Mouse (Mus musculus): Measurements from ENCODE around the gene Cfap73. TPM values are rescaled to one million over a fixed set of nuclear protein-coding genes. Genes with fewer than 3 reads are reported as not detected.

The Cfap73 gene
- total and polyA plus RNA-seq, 2 experiments: not detected

GRCm38 (mm10) chr5:120644227-120644626, 10.2 kb upstream of the Cfap73 start:
- WGBS: 41% methylated on average over 3 of the region's 3 CpGs
- DNase-seq (ENCODE audit: extremely low read depth, low read depth, low spot score): no peak
- peaks cover 2% of the 10 kb centered on the region for H3K27me3 ChIP-seq (ENCODE audit: control insufficient read depth, insufficient read depth, low read length)

GRCm38 (mm10) chr5:120643365-120644085, 9.5 kb upstream of the Cfap73 start:
- DNase-seq (ENCODE audit: extremely low read depth, low read depth, low spot score): no peak
- 30% methylated on average over 14 of the region's 14 CpGs for WGBS
- TF ChIP-seq POLR2A (IDR thresholded peaks at IDR 0.05; ENCODE audit: extremely low read depth, insufficient read depth, low read length) (no peak), CTCF (IDR thresholded peaks at IDR 0.05; ENCODE audit: low read depth, low read length) (no peak)
- no peak overlapping the region for H3K27ac ChIP-seq (replicated peaks; ENCODE audit: insufficient read depth, low read depth, low read length)
- 0 out of 2 replicates have a peak, but pooled peaks cover 1% of the 10 kb centered on the region for H3K4me1 ChIP-seq (ENCODE audit: control insufficient read depth, insufficient read depth, low read length)
- no peak overlapping the region for H3K4me3 ChIP-seq (ENCODE audit: insufficient read depth, low read depth, low read length)
- no peak overlapping the region for H3K9ac ChIP-seq (ENCODE audit: low read depth, low read length)
- H3K36me3 ChIP-seq (ENCODE audit: control insufficient read depth, insufficient read depth, low read length): no peaks in the 10 kb centered on the region
- no peaks in the 10 kb centered on the region for H3K79me2 ChIP-seq (ENCODE audit: control insufficient read depth, insufficient read depth, low read length)
- no peaks in the 10 kb centered on the region for H3K27me3 ChIP-seq (ENCODE audit: control insufficient read depth, insufficient read depth, low read length)

More at GRCm38 (mm10) chr5:120644227-120644626, 10.2 kb upstream of the Cfap73 start:
- TF ChIP-seq CTCF (IDR thresholded peaks at IDR 0.05; ENCODE audit: low read depth, low read length) (no peak), POLR2A (IDR thresholded peaks at IDR 0.05; ENCODE audit: extremely low read depth, insufficient read depth, low read length) (no peak)
- H3K4me3 ChIP-seq (ENCODE audit: insufficient read depth, low read depth, low read length): no peak overlapping the region
- H3K9ac ChIP-seq (ENCODE audit: low read depth, low read length): no peak overlapping the region
- no peaks in the 10 kb centered on the region for H3K79me2 ChIP-seq (ENCODE audit: control insufficient read depth, insufficient read depth, low read length)
- no peaks in the 10 kb centered on the region for H3K36me3 ChIP-seq (ENCODE audit: control insufficient read depth, insufficient read depth, low read length)
- H3K27ac ChIP-seq (replicated peaks; ENCODE audit: insufficient read depth, low read depth, low read length): no peak overlapping the region
- H3K4me1 ChIP-seq (ENCODE audit: control insufficient read depth, insufficient read depth, low read length): peaks cover 4% of the 10 kb centered on the region; the same call in 1 of the 2 replicates

- 91% methylated on average over 7 of the region's 7 CpGs for WGBS
Measured at GRCm38 (mm10) chr5:120640094-120640493, 6.1 kb upstream of the Cfap73 start.

GRCm38 (mm10) chr5:120635633-120636032, 1.6 kb upstream of the Cfap73 start:
- H3K27me3 ChIP-seq (ENCODE audit: control insufficient read depth, insufficient read depth, low read length): no peaks in the 10 kb centered on the region
- 83% methylated on average over 5 of the region's 5 CpGs for WGBS
- no peaks in the 10 kb centered on the region for H3K79me2 ChIP-seq (ENCODE audit: control insufficient read depth, insufficient read depth, low read length)
- no peak for TF ChIP-seq CTCF (IDR thresholded peaks at IDR 0.05; ENCODE audit: low read depth, low read length)
- TF ChIP-seq POLR2A (IDR thresholded peaks at IDR 0.05; ENCODE audit: extremely low read depth, insufficient read depth, low read length): no peak
- no peaks in the 10 kb centered on the region for H3K36me3 ChIP-seq (ENCODE audit: control insufficient read depth, insufficient read depth, low read length)
- no peak overlapping the region for H3K9ac ChIP-seq (ENCODE audit: low read depth, low read length)
- no peak for DNase-seq (ENCODE audit: extremely low read depth, low read depth, low spot score)
- H3K4me1 ChIP-seq (ENCODE audit: control insufficient read depth, insufficient read depth, low read length): no peaks in the 10 kb centered on the region
- no peak overlapping the region for H3K27ac ChIP-seq (replicated peaks; ENCODE audit: insufficient read depth, low read depth, low read length)
- no peak overlapping the region for H3K4me3 ChIP-seq (ENCODE audit: insufficient read depth, low read depth, low read length)

More at GRCm38 (mm10) chr5:120640094-120640493, 6.1 kb upstream of the Cfap73 start:
- no peak for DNase-seq (ENCODE audit: extremely low read depth, low read depth, low spot score)
- Histone ChIP-seq H3K27ac (replicated peaks; ENCODE audit: insufficient read depth, low read depth, low read length) (no peak overlapping the region), H3K27me3 (ENCODE audit: control insufficient read depth, insufficient read depth, low read length) (no peaks in the 10 kb centered on the region), H3K4me3 (ENCODE audit: insufficient read depth, low read depth, low read length) (no peak overlapping the region), H3K36me3 (ENCODE audit: control insufficient read depth, insufficient read depth, low read length) (no peaks in the 10 kb centered on the region), H3K79me2 (ENCODE audit: control insufficient read depth, insufficient read depth, low read length) (no peaks in the 10 kb centered on the region), H3K4me1 (ENCODE audit: control insufficient read depth, insufficient read depth, low read length) (no peaks in the 10 kb centered on the region), H3K9ac (ENCODE audit: low read depth, low read length) (no peak overlapping the region)
- TF ChIP-seq CTCF (IDR thresholded peaks at IDR 0.05; ENCODE audit: low read depth, low read length) (no peak), POLR2A (IDR thresholded peaks at IDR 0.05; ENCODE audit: extremely low read depth, insufficient read depth, low read length) (no peak)

GRCm38 (mm10) chr5:120634860-120635259, 825 bp upstream of the Cfap73 start:
- DNase-seq (ENCODE audit: extremely low read depth, low read depth, low spot score): no peak

GRCm38 (mm10) chr5:120631892-120632291, 2.1 kb downstream of the Cfap73 start:
- WGBS: 89% methylated on average over 5 of the region's 5 CpGs

More at GRCm38 (mm10) chr5:120634860-120635259, 825 bp upstream of the Cfap73 start:
- no peaks in the 10 kb centered on the region for H3K4me1 ChIP-seq (ENCODE audit: control insufficient read depth, insufficient read depth, low read length)
- H3K36me3 ChIP-seq (ENCODE audit: control insufficient read depth, insufficient read depth, low read length): no peaks in the 10 kb centered on the region
- no peak overlapping the region for H3K4me3 ChIP-seq (ENCODE audit: insufficient read depth, low read depth, low read length)
- no peaks in the 10 kb centered on the region for H3K27me3 ChIP-seq (ENCODE audit: control insufficient read depth, insufficient read depth, low read length)
- no peak overlapping the region for H3K27ac ChIP-seq (replicated peaks; ENCODE audit: insufficient read depth, low read depth, low read length)
- TF ChIP-seq CTCF (IDR thresholded peaks at IDR 0.05; ENCODE audit: low read depth, low read length) (no peak), POLR2A (IDR thresholded peaks at IDR 0.05; ENCODE audit: extremely low read depth, insufficient read depth, low read length) (no peak)
- no peaks in the 10 kb centered on the region for H3K79me2 ChIP-seq (ENCODE audit: control insufficient read depth, insufficient read depth, low read length)
- H3K9ac ChIP-seq (ENCODE audit: low read depth, low read length): no peak overlapping the region
- WGBS: 48% methylated on average over 5 of the region's 5 CpGs

More at GRCm38 (mm10) chr5:120631892-120632291, 2.1 kb downstream of the Cfap73 start:
- 0 out of 2 replicates have a peak, but pooled peaks cover under 1% of the 10 kb centered on the region for H3K36me3 ChIP-seq (ENCODE audit: control insufficient read depth, insufficient read depth, low read length)
- TF ChIP-seq POLR2A (IDR thresholded peaks at IDR 0.05; ENCODE audit: extremely low read depth, insufficient read depth, low read length): no peak
- peak; percentile 26; the same call in 1 of the 2 replicates for TF ChIP-seq CTCF (IDR thresholded peaks at IDR 0.05; ENCODE audit: low read depth, low read length)
- DNase-seq (ENCODE audit: extremely low read depth, low read depth, low spot score): no peak
- H3K27ac ChIP-seq (replicated peaks; ENCODE audit: insufficient read depth, low read depth, low read length): no peak overlapping the region
- H3K4me3 ChIP-seq (ENCODE audit: insufficient read depth, low read depth, low read length): no peak overlapping the region
- no peaks in the 10 kb centered on the region for H3K27me3 ChIP-seq (ENCODE audit: control insufficient read depth, insufficient read depth, low read length)
- no peak overlapping the region for H3K9ac ChIP-seq (ENCODE audit: low read depth, low read length)
- H3K79me2 ChIP-seq (ENCODE audit: control insufficient read depth, insufficient read depth, low read length): no peaks in the 10 kb centered on the region
- H3K4me1 ChIP-seq (ENCODE audit: control insufficient read depth, insufficient read depth, low read length): no peaks in the 10 kb centered on the region
